Mouse (Mus musculus): ENCODE results near the gene Spint2.

DNA sequence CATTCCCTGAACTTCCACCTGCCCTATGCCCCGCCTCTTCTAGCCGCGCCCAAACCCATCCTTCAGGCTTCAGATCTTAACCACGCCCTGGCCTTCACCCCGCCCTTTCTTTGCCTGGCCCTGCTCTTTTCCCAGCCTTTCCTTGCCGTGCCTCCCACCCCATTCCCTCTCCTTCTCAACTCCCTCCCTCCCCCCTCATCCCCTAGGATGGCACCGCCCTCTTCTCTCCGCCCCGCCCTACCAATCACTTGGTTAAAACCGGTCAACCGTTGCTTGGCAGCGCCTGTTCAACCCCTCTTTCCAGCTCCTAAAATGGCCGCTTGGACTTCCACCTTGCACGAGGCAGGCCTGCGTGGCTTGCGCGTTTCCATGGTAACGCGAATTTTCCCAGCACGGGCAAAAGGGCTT is 68.0 kb downstream of the Spint2 start, which contains the start of gene Catsperg1:
- no peak for TF ChIP-seq EP300 (IDR thresholded peaks at IDR 0.05; ENCODE audit: low read depth)
- TF ChIP-seq CTCF (IDR thresholded peaks at IDR 0.05; ENCODE audit: low read depth): no peak
